Mouse (Mus musculus) C2C12 (cell line): ENCODE measurements around the gene Siglech.

ENCODE experiments used
- CEBPB ChIP-seq: IDR thresholded peaks from one replicate; pipeline ENCODE4 v1.6.1; 2011; ENCODE audit warnings: low read depth, mild to moderate bottlenecking, control low read depth, moderate library complexity
- CTCF ChIP-seq: IDR thresholded peaks from one replicate; pipeline ENCODE4 v1.5.1; 2011; ENCODE audit not compliant: control insufficient read depth, insufficient read depth, insufficient read length
- MAX ChIP-seq: IDR thresholded peaks from one replicate; pipeline ENCODE4 v1.6.1; 2011; ENCODE audit warnings: mild to moderate bottlenecking, control low read depth
- MYOG ChIP-seq: IDR thresholded peaks from one replicate; pipeline ENCODE4 v1.6.1; 2011; ENCODE audit not compliant: control insufficient read depth, insufficient read length; ENCODE audit errors: extremely low read depth

DNA sequence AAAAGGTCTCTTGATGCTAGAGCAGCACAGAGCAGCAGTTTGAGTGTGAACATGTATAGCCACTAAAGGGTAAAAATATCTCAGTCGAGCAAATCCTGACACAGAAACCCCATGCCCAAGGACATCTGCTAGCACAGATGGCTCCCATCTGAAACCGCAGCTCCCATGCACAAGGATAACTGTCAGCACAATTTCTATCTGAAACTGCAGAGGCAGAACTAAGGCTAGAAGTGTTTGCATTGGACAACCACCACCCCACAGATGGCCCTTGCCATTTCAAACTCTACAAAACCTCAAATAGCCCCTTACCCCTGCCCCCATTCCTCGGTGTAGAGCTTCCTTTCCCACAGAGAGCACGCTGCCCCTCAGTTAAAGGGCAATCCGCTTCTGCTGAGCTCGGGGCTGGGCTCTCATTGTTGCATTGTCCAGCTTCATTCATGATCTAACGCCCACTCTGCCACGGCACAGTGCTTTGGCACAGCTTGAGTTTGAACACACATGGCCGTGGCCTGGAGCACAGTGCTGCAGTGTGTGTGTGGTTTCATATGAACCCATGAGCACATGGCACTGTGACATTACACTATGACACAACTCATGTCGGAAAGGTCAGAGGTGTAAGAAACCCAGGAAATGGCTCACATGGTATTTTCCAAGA lies 23.3 kb upstream of the Siglech start:
- TF ChIP-seq CTCF (no peak), MAX (no peak), MYOG (no peak), CEBPB (no peak)
